Mouse (Mus musculus): ENCODE data around the gene Pigs. TPM values are rescaled to one million over a fixed set of nuclear protein-coding genes. Genes with fewer than 3 reads are reported as not detected.

Gene Pigs
- 65.5 and 72.3 TPM in 2 replicates for polyA plus RNA-seq (2014; fragmentation: Nextera tagmentation; extraction: Ambion mirVana)

DNA sequence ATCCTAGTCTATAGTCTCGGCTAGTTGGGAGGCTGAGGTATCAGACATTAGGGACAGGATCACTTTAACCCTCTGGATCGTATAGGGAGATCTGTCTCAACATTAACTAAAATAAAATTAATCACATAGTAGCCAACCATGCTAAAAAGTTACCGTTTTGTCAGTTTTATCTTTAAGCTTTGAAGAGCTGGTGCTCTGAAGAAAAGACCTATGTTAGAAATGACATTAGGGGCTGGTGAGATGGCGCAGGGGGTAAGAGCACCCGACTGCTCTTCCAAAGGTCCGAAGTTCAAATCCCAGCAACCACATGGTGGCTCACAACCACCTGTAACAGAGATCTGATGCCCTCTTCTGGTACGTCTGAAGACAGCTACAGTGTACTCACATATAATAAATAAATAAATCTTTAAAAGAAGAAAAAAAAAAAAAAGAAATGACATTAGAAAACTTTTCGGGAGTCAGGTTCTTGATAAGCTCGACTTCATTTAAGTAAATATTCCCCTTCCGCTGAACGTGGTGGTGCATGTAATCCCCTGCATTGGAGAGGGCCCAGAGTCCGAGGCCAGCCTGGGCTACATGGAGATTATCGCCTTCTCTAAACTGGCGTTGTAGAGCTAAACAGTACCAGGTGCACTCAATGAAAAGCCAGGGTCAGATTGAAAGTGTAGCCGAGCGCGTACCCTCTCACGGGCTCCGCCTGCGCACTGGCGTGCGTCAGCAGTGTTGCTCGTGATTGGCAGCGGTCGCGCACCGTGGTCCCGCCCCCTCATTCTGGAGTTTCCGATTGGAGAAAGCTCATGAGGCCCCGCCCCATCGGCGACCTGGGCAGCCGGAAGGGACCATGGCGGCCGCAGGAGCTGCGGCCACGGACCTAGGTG, at the start of gene Pigs:
Gene Pigs, plus strand, starts transcription at position 782 of the 878 bp plus-strand sequence.
- no peak within 1 kb of the TSS for H3K27ac ChIP-seq (ENCODE audit: low read depth, low read length)
- ATAC-seq (ENCODE audit: insufficient read depth, low FRiP score, low TSS enrichment) = peak; percentile 95

DNA sequence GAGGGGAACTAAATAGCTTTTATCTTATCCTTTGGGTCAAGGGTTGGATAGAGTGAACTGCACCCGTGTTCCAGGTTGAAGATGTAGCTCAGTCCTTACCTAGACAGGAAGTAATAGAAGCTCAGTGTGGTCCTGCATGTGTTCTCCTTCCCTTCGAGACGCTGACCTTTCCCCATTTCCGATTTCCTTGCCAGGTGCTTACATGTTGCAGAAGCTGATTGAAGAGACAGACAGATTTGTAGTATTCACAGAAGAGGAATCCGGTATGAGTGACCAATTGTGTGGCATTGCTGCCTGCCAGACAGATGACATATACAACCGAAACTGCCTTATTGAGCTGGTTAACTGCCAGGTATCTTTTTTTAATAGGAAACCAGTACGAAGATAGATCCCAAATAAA, 49.4 kb upstream of the Pigs start:
- Histone ChIP-seq H3K4me3 (ENCODE audit: low read depth, low read length) (no peak overlapping the region), H3K4me2 (ENCODE audit: low read depth) (no peak overlapping the region), H3K9ac (ENCODE audit: low read length) (no peak overlapping the region), H3K36me3 (ENCODE audit: control insufficient read depth, insufficient read depth, low read length) (peaks cover 36% of the 10 kb centered on the region), H3K9me3 (ENCODE audit: control insufficient read depth, low read length) (no peaks in the 10 kb centered on the region), H3K27me3 (ENCODE audit: control insufficient read depth, insufficient read depth, low read length) (no peaks in the 10 kb centered on the region), H3K4me1 (ENCODE audit: control insufficient read depth, insufficient read depth, low read length) (no peaks in the 10 kb centered on the region), H3K27ac (ENCODE audit: low read depth, low read length) (no peak overlapping the region)
- ATAC-seq (ENCODE audit: insufficient read depth, low FRiP score, low TSS enrichment) (no peak), DNase-seq (ENCODE audit: low spot score) (no peak)
- 91% methylated on average over 7 of the region's 7 CpGs for WGBS

More for the DNA sequence above, at the start of gene Pigs:
- H3K27me3 ChIP-seq (ENCODE audit: control insufficient read depth, insufficient read depth, low read length) = no peaks in the 10 kb centered on the region
- peak; percentile 95 for DNase-seq (ENCODE audit: low spot score)
- H3K9me3 ChIP-seq (ENCODE audit: control insufficient read depth, low read length) = no peaks in the 10 kb centered on the region
- peaks cover 8% of the 10 kb centered on the region; the same call in 1 of the 2 replicates for H3K4me1 ChIP-seq (ENCODE audit: control insufficient read depth, insufficient read depth, low read length)
- H3K4me3 ChIP-seq (ENCODE audit: low read depth, low read length) = peak within 1 kb of the TSS; percentile 89
- H3K36me3 ChIP-seq (ENCODE audit: control insufficient read depth, insufficient read depth, low read length) = no peaks in the 10 kb centered on the region
- peak within 1 kb of the TSS; percentile 81 for H3K9ac ChIP-seq (ENCODE audit: low read length)
- 12% methylated on average over 37 of the region's 37 CpGs for WGBS
- H3K4me2 ChIP-seq (ENCODE audit: low read depth) = peak within 1 kb of the TSS; percentile 81

DNA sequence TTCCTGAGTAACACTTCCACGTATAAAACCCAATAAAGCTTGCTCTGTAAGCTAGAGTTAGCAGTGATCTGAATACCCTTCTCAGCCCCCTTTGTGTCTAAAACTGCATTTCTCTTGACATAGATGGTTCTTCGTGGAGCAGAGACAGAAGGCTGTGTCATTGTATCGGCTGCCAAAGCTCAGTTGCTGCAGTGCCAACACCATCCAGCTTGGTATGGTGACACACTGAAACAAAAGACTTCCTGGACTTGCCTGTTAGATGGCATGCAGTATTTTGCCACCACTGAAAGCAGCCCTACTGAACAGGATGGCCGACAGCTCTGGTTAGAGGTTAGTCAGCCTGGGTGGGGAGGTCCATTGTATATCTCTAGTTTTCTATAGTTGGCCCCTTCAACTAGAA, 48.6 kb upstream of the Pigs start:
- no peaks in the 10 kb centered on the region for H3K27me3 ChIP-seq (ENCODE audit: control insufficient read depth, insufficient read depth, low read length)
- H3K4me3 ChIP-seq (ENCODE audit: low read depth, low read length) = no peak overlapping the region
- DNase-seq (ENCODE audit: low spot score) = no peak
- WGBS = 96% methylated on average over 4 of the region's 4 CpGs
- H3K9me3 ChIP-seq (ENCODE audit: control insufficient read depth, low read length) = no peaks in the 10 kb centered on the region
- H3K36me3 ChIP-seq (ENCODE audit: control insufficient read depth, insufficient read depth, low read length) = peaks cover 33% of the 10 kb centered on the region
- H3K4me2 ChIP-seq (ENCODE audit: low read depth) = no peak overlapping the region
- no peak overlapping the region for H3K9ac ChIP-seq (ENCODE audit: low read length)
- no peak overlapping the region for H3K27ac ChIP-seq (ENCODE audit: low read depth, low read length)
- no peaks in the 10 kb centered on the region for H3K4me1 ChIP-seq (ENCODE audit: control insufficient read depth, insufficient read depth, low read length)
- no peak for ATAC-seq (ENCODE audit: insufficient read depth, low FRiP score, low TSS enrichment)

DNA sequence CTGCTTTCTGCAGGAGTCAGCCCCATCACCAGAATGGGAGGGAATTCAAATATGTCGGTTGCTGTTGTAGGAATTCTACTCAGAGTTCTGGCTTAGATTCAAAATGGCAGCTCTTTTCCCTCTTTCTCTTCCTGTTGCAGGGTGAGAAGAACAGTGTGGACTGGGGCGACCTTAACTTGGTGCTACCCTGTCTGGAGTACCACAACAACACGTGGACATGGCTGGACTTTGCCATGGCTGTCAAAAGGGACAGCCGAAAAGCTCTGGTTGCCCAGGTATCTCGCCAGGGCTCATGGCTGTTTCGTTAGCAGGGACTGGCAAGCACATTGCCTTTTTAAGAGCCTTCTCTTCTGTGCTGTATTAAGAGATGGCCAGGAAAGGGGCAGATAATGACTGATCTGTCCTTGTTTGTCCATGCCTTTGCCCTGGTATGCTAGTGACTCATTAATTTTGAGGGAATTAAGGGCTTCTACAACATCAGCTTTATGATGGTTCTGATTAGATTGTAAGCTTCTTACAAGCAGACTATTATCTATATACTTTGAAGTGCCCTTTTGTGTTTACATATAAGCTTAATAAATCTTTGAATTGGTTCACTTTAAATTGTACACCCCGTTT, 39.0 kb upstream of the Pigs start:
- DNase-seq (ENCODE audit: low spot score) = no peak
- no peak overlapping the region for H3K27ac ChIP-seq (ENCODE audit: low read depth, low read length)
- no peaks in the 10 kb centered on the region for H3K4me1 ChIP-seq (ENCODE audit: control insufficient read depth, insufficient read depth, low read length)
- H3K4me2 ChIP-seq (ENCODE audit: low read depth) = no peak overlapping the region
- no peak for ATAC-seq (ENCODE audit: insufficient read depth, low FRiP score, low TSS enrichment)
- H3K27me3 ChIP-seq (ENCODE audit: control insufficient read depth, insufficient read depth, low read length) = no peaks in the 10 kb centered on the region
- H3K4me3 ChIP-seq (ENCODE audit: low read depth, low read length) = no peak overlapping the region
- H3K9ac ChIP-seq (ENCODE audit: low read length) = no peak overlapping the region
- no peaks in the 10 kb centered on the region for H3K9me3 ChIP-seq (ENCODE audit: control insufficient read depth, low read length)
- peaks cover 17% of the 10 kb centered on the region for H3K36me3 ChIP-seq (ENCODE audit: control insufficient read depth, insufficient read depth, low read length)
- WGBS = 89% methylated on average over 7 of the region's 7 CpGs

DNA sequence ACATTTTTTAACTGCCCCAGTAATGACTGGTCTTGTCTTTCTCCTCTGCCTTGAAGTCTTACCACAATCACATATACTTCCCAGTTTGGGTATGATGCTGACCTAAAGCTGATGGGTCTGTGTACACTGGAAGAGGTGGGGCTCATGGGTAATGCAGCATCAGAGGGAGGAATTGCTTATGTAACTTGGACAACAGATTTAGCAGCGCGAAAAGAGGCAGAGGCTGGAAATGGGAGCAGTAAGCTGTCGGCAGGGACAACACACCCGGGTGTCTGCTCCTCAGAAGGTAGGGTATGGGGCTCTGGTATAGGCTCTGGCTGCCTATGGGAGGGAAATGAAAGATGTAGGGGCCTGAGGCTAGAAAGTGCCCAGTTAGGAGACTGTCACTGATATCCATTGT, 37.6 kb upstream of the Pigs start, which contains the start of gene BC030499:
Gene BC030499, plus strand, starts transcription at position 188 of the 400 bp plus-strand sequence.
- no peaks in the 10 kb centered on the region for H3K27me3 ChIP-seq (ENCODE audit: control insufficient read depth, insufficient read depth, low read length)
- H3K4me1 ChIP-seq (ENCODE audit: control insufficient read depth, insufficient read depth, low read length) = no peaks in the 10 kb centered on the region
- H3K9me3 ChIP-seq (ENCODE audit: control insufficient read depth, low read length) = no peaks in the 10 kb centered on the region
- no peak within 1 kb of the TSS for H3K4me2 ChIP-seq (ENCODE audit: low read depth)
- no peak for DNase-seq (ENCODE audit: low spot score)
- H3K4me3 ChIP-seq (ENCODE audit: low read depth, low read length) = no peak within 1 kb of the TSS
- no peak within 1 kb of the TSS for H3K9ac ChIP-seq (ENCODE audit: low read length)
- H3K27ac ChIP-seq (ENCODE audit: low read depth, low read length) = no peak within 1 kb of the TSS
- ATAC-seq (ENCODE audit: insufficient read depth, low FRiP score, low TSS enrichment) = no peak
- H3K36me3 ChIP-seq (ENCODE audit: control insufficient read depth, insufficient read depth, low read length) = peaks cover 10% of the 10 kb centered on the region
- WGBS = 95% methylated on average over 4 of the region's 4 CpGs

DNA sequence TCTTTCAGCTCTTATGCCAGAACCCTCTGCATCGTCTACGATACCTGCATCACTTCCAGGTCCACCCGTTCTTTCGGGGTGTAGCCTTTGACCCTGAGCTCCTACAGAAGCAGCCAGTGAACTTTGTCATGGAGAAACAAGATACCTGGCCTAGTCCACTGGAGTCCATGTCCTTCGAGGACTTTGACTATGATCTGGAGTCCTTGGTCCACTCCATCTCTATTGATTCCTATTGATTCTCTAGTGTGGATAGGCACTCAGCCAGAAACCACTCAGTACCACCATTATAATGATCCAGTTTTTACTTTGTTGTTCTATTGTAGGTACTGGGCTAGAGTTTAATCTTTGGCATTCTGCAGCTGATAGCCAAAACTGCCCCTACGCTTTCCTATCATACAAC, 33.6 kb upstream of the Pigs start:
- Histone ChIP-seq H3K27ac (ENCODE audit: low read depth, low read length) (no peak overlapping the region), H3K4me3 (ENCODE audit: low read depth, low read length) (no peak overlapping the region), H3K4me2 (ENCODE audit: low read depth) (no peak overlapping the region), H3K27me3 (ENCODE audit: control insufficient read depth, insufficient read depth, low read length) (no peaks in the 10 kb centered on the region), H3K9ac (ENCODE audit: low read length) (no peak overlapping the region), H3K4me1 (ENCODE audit: control insufficient read depth, insufficient read depth, low read length) (no peaks in the 10 kb centered on the region), H3K36me3 (ENCODE audit: control insufficient read depth, insufficient read depth, low read length) (peaks cover 5% of the 10 kb centered on the region), H3K9me3 (ENCODE audit: control insufficient read depth, low read length) (no peaks in the 10 kb centered on the region)
- DNase-seq (ENCODE audit: low spot score) = no peak
- 92% methylated on average over 6 of the region's 6 CpGs for WGBS
- no peak for ATAC-seq (ENCODE audit: insufficient read depth, low FRiP score, low TSS enrichment)

DNA sequence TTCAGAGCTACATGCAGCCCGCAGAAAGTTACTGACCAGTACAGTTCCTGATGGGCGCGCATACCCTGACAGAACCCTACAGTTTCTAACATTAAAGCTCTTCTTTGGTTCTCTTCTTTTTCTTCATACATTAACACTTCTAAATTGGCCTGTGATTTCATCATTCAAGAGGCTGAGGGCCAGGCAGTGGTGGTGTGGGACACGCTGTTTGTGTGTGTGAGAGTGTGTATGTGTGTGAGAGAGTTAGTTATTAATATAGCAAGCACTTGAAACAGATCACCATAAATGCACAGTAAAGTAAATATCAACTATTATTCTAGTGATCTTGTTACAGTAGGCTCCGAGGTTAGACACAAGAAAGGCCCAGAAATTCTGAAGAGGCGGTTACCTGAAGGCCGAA, 27.3 kb upstream of the Pigs start:
- H3K4me3 ChIP-seq (ENCODE audit: low read depth, low read length) = peak overlapping the region; percentile 81
- no peaks in the 10 kb centered on the region for H3K4me1 ChIP-seq (ENCODE audit: control insufficient read depth, insufficient read depth, low read length)
- H3K4me2 ChIP-seq (ENCODE audit: low read depth) = peak overlapping the region; percentile 75
- no peaks in the 10 kb centered on the region for H3K9me3 ChIP-seq (ENCODE audit: control insufficient read depth, low read length)
- no peak for DNase-seq (ENCODE audit: low spot score)
- no peak overlapping the region for H3K27ac ChIP-seq (ENCODE audit: low read depth, low read length)
- no peak; the same call in 1 of the 2 replicates for ATAC-seq (ENCODE audit: insufficient read depth, low FRiP score, low TSS enrichment)
- H3K27me3 ChIP-seq (ENCODE audit: control insufficient read depth, insufficient read depth, low read length) = no peaks in the 10 kb centered on the region
- peak overlapping the region; percentile 77 for H3K9ac ChIP-seq (ENCODE audit: low read length)
- 67% methylated on average over 7 of the region's 7 CpGs for WGBS
- H3K36me3 ChIP-seq (ENCODE audit: control insufficient read depth, insufficient read depth, low read length) = peaks cover 5% of the 10 kb centered on the region; the same call in 1 of the 2 replicates

DNA sequence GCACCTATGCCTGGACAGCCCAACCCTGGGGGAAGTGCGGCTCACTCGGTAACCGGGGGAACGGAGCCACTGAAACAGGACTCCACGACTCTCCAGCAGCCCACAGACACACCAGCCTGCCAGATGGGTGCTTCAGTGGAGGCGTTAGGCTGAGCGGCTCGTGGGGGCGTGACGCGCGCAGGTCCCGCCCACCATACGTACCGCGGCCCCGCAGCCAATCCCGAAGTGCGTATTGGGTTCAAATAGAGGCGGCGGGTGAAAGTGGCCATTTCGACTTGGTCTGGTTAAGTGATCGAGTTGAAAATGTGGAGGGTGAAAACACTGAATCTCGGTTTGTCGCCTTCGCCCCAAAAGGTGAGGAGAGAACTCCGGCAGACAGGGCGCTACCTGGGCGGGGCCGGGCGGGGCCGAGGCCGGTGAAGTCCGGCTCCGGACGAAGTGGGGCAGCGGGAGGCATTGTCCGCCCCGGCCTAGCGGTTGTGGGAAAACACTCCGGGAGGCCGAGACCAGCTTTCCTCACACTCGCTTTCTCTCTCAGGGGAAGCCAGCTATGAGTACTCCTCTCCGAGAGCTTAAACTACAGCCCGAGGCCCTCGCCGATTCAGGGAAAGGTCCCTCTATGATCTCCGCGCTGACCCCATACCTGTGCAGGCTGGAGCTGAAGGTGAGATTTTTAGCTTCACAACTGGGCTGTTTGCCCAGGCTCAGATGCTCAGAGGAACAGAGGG, 26.7 kb upstream of the Pigs start, which contains the start of gene Spag5:
Gene Spag5, plus strand, starts transcription at position 173 of the 728 bp plus-strand sequence.
- under 1% methylated on average over 49 of the region's 49 CpGs for WGBS
- ATAC-seq (ENCODE audit: insufficient read depth, low FRiP score, low TSS enrichment) (peak; percentile 95), DNase-seq (ENCODE audit: low spot score) (peak; percentile 93)
- H3K36me3 ChIP-seq (ENCODE audit: control insufficient read depth, insufficient read depth, low read length) = peaks cover 5% of the 10 kb centered on the region; the same call in 1 of the 2 replicates
- H3K4me3 ChIP-seq (ENCODE audit: low read depth, low read length) = peak within 1 kb of the TSS; percentile 81
- no peaks in the 10 kb centered on the region for H3K9me3 ChIP-seq (ENCODE audit: control insufficient read depth, low read length)
- H3K9ac ChIP-seq (ENCODE audit: low read length) = peak within 1 kb of the TSS; percentile 77
- no peaks in the 10 kb centered on the region for H3K27me3 ChIP-seq (ENCODE audit: control insufficient read depth, insufficient read depth, low read length)
- no peaks in the 10 kb centered on the region for H3K4me1 ChIP-seq (ENCODE audit: control insufficient read depth, insufficient read depth, low read length)
- peak within 1 kb of the TSS; percentile 75 for H3K4me2 ChIP-seq (ENCODE audit: low read depth)
- 0 out of 2 replicates have a peak within 1 kb of the TSS, but pooled peaks have one; percentile 39 for H3K27ac ChIP-seq (ENCODE audit: low read depth, low read length)
